Mouse (Mus musculus): ENCODE measurements around the gene Dleu7.

GRCm38 (mm10) chr14:62258125-62258524 is 34.7 kb downstream of the Dleu7 start:
- TF ChIP-seq CTCF (IDR thresholded peaks at IDR 0.05; ENCODE audit: low read depth, low read length): no peak
- no peak for TF ChIP-seq POLR2A (IDR thresholded peaks at IDR 0.05; ENCODE audit: extremely low read depth, insufficient read depth, low read length)
